Mouse (Mus musculus) limb, embryonic 14.5 days (tissue): ENCODE measurements around the gene Atp6v1b1. TPM values are rescaled to one million over a fixed set of nuclear protein-coding genes. Genes with fewer than 3 reads are reported as not detected.
A peak's percentile ranks its signal among the peaks of the same experiment; 100 is the strongest.

Source experiments
- ATAC-seq: fragments of 200-750 bp; cut with Nextera tagmentation; 2 replicates; pipeline ENCODE4 v1.8.0; 2017; ENCODE audit warnings: low read depth, moderate number of reproducible peaks, moderate TSS enrichment; ENCODE audit not compliant: low FRiP score
- DNase-seq: peaks from one replicate; pipeline ENCODE4 v3.0.0-alpha.2; 2015; ENCODE audit warnings: low spot score
- H3K27ac ChIP-seq: fragments of 300-500 bp; sonication (generic); replicated peaks from 2 replicates; pipeline ENCODE4 v1.5.1; 2014; ENCODE audit warnings: low read depth, mild to moderate bottlenecking, low read length, moderate library complexity, mixed read lengths
- H3K27me3 ChIP-seq: fragments of 300-500 bp; sonication (generic); 2 replicates; pipeline ENCODE4 v1.6.1; 2014; ENCODE audit warnings: low read length, mixed read lengths; ENCODE audit not compliant: control insufficient read depth, insufficient read depth
- H3K36me3 ChIP-seq: fragments of 300-500 bp; sonication (generic); 2 replicates; pipeline ENCODE4 v1.6.1; 2014; ENCODE audit warnings: mild to moderate bottlenecking, low read length, moderate library complexity, mixed read lengths; ENCODE audit not compliant: control insufficient read depth, insufficient read depth
- H3K4me1 ChIP-seq: fragments of 300-500 bp; sonication (generic); 2 replicates; pipeline ENCODE4 v1.6.1; 2014; ENCODE audit warnings: antibody characterized with exemption, low read length, mixed read lengths; ENCODE audit not compliant: control insufficient read depth, insufficient read depth
- H3K4me2 ChIP-seq: fragments of 300-500 bp; sonication (generic); replicated peaks from 2 replicates; pipeline ENCODE4 v1.6.1; 2014; ENCODE audit warnings: low read depth, mild to moderate bottlenecking, low read length, moderate library complexity; ENCODE audit not compliant: severe bottlenecking
- H3K4me3 ChIP-seq: fragments of 300-500 bp; sonication (generic); replicated peaks from 2 replicates; pipeline ENCODE4 v1.5.1; 2014; ENCODE audit warnings: low read length
- H3K9ac ChIP-seq: fragments of 300-500 bp; sonication (generic); 2 replicates; pipeline ENCODE4 v1.6.1; 2014; ENCODE audit warnings: mild to moderate bottlenecking, low read depth, low read length, moderate library complexity; ENCODE audit not compliant: severe bottlenecking
- H3K9me3 ChIP-seq: fragments of 300-500 bp; sonication (generic); 2 replicates; pipeline ENCODE4 v1.6.1; 2016; ENCODE audit warnings: low read length; ENCODE audit not compliant: control insufficient read depth
- POLR2A ChIP-seq: fragments of 200-500 bp; IDR thresholded peaks from 2 replicates; pipeline ENCODE4 v1.8.0; 2012; ENCODE audit warnings: inconsistent platforms, mild to moderate bottlenecking, moderate library complexity, borderline replicate concordance; ENCODE audit not compliant: insufficient read depth, insufficient read length; ENCODE audit errors: extremely low read depth
- WGBS: fragments of 180-500 bp; shearing (Covaris S2); extraction: QIAGEN DNeasy Blood & Tissue Kit; methylation state at CpG from one replicate; pipeline ENCODE4 v1.1.7; 2014; 5-methylcytosine and 5-hydroxymethylcytosine counted together
- polyA plus RNA-seq, 2 experiments: library from polyadenylated mRNA; depleted of rRNA in 1 of 2; stranded (reverse) in 1 of 2; unstranded in 1 of 2; fragments of >200 nt; fragmentation: Nextera tagmentation in 1 of 2; extraction: Ambion mirVana in 1 of 2; gene quantifications; 2 replicates each; pipeline versions ENCODE4 v1.2.1 to v1.2.3; 2012 to 2014

Atp6v1b1 gene
- 0.05 TPM in 2 replicates for polyA plus RNA-seq (2012; rRNA removed)
- not detected in 2 replicates for polyA plus RNA-seq (2014; fragmentation: Nextera tagmentation; extraction: Ambion mirVana)

GRCm38 (mm10) chr6:83742761-83743160, at the start of gene Atp6v1b1:
Atp6v1b1 (plus strand) TSS chr6:83742990.
- Histone ChIP-seq H3K36me3 (no peaks in the 10 kb centered on the region), H3K27me3 (no peaks in the 10 kb centered on the region), H3K9me3 (no peaks in the 10 kb centered on the region), H3K4me3 (no peak within 1 kb of the TSS), H3K4me1 (peaks cover 7% of the 10 kb centered on the region), H3K27ac (no peak within 1 kb of the TSS), H3K9ac (no peak within 1 kb of the TSS), H3K4me2 (no peak within 1 kb of the TSS)
- WGBS, result 71% methylated on average over 5 of the region's 5 CpGs
- DNase-seq (no peak), ATAC-seq (no peak)
- TF ChIP-seq POLR2A, result no peak

- no peak overlapping the region for H3K27ac ChIP-seq
- no peak overlapping the region for H3K9ac ChIP-seq
- H3K4me3 ChIP-seq, result no peak overlapping the region
- 2% methylated on average over 9 of the region's 9 CpGs for WGBS
- DNase-seq (peak; percentile 81), ATAC-seq (no peak)
- peaks cover 88% of the 10 kb centered on the region for H3K27me3 ChIP-seq
- no peak overlapping the region for H3K4me2 ChIP-seq
- TF ChIP-seq POLR2A, result no peak
- H3K36me3 ChIP-seq, result no peaks in the 10 kb centered on the region
- H3K9me3 ChIP-seq, result no peaks in the 10 kb centered on the region
- H3K4me1 ChIP-seq, result no peaks in the 10 kb centered on the region
Observed at GRCm38 (mm10) chr6:83693835-83694234, 49.0 kb upstream of the Atp6v1b1 start.

GRCm38 (mm10) chr6:83695731-83696130, 47.1 kb upstream of the Atp6v1b1 start:
- H3K9me3 ChIP-seq, result no peaks in the 10 kb centered on the region
- no peak overlapping the region for H3K4me2 ChIP-seq
- peaks cover 98% of the 10 kb centered on the region for H3K27me3 ChIP-seq
- no peaks in the 10 kb centered on the region for H3K36me3 ChIP-seq
- no peak overlapping the region for H3K9ac ChIP-seq
- no peak for ATAC-seq
- WGBS, result 2% methylated on average over 3 of the region's 3 CpGs
- TF ChIP-seq POLR2A, result no peak
- H3K4me1 ChIP-seq, result no peaks in the 10 kb centered on the region
- no peak overlapping the region for H3K4me3 ChIP-seq
- no peak for DNase-seq
- no peak overlapping the region for H3K27ac ChIP-seq

GRCm38 (mm10) chr6:83696684-83697083, 46.1 kb upstream of the Atp6v1b1 start:
- H3K36me3 ChIP-seq, result no peaks in the 10 kb centered on the region
- H3K27me3 ChIP-seq, result peaks cover 97% of the 10 kb centered on the region
- no peak for TF ChIP-seq POLR2A
- H3K4me2 ChIP-seq, result no peak overlapping the region
- 2% methylated on average over 7 of the region's 7 CpGs for WGBS
- ATAC-seq, result no peak
- H3K4me3 ChIP-seq, result no peak overlapping the region
- DNase-seq, result no peak
- H3K9ac ChIP-seq, result no peak overlapping the region
- H3K9me3 ChIP-seq, result no peaks in the 10 kb centered on the region
- no peak overlapping the region for H3K27ac ChIP-seq
- no peaks in the 10 kb centered on the region for H3K4me1 ChIP-seq

- H3K4me2 ChIP-seq, result no peak overlapping the region
- DNase-seq, result no peak
- no peak overlapping the region for H3K4me3 ChIP-seq
- no peak for ATAC-seq
- H3K9ac ChIP-seq, result no peak overlapping the region
- no peaks in the 10 kb centered on the region for H3K4me1 ChIP-seq
- no peaks in the 10 kb centered on the region for H3K36me3 ChIP-seq
- no peak for TF ChIP-seq POLR2A
- WGBS, result 4% methylated on average over 8 of the region's 8 CpGs
- peaks cover 95% of the 10 kb centered on the region for H3K27me3 ChIP-seq
- no peaks in the 10 kb centered on the region for H3K9me3 ChIP-seq
- no peak overlapping the region for H3K27ac ChIP-seq
Observed at GRCm38 (mm10) chr6:83697932-83698331, 44.9 kb upstream of the Atp6v1b1 start.

- Histone ChIP-seq H3K4me1 (no peaks in the 10 kb centered on the region), H3K9me3 (no peaks in the 10 kb centered on the region), H3K4me2 (no peak overlapping the region), H3K4me3 (no peak overlapping the region), H3K36me3 (no peaks in the 10 kb centered on the region), H3K27ac (no peak overlapping the region), H3K27me3 (peaks cover 95% of the 10 kb centered on the region), H3K9ac (no peak overlapping the region)
- DNase-seq, result no peak
- TF ChIP-seq POLR2A, result no peak
- WGBS, result 7% methylated on average over 5 of the region's 5 CpGs
- no peak for ATAC-seq
Observed at GRCm38 (mm10) chr6:83699971-83700370, 42.8 kb upstream of the Atp6v1b1 start.
